Mouse (Mus musculus): ENCODE measurements around the gene Luc7l3. TPM values are rescaled to one million over a fixed set of nuclear protein-coding genes. Genes with fewer than 3 reads are reported as not detected.
A peak's percentile ranks its signal among the peaks of the same experiment; 100 is the strongest.

Luc7l3 gene
- polyA plus RNA-seq, 1 experiment from 2014 or later, result 67.1 TPM

GRCm38 (mm10) chr11:94318056-94318455 is 3.7 kb downstream of the Luc7l3 start:
- Histone ChIP-seq H3K9me3 (replicated peaks) (no peaks in the 10 kb centered on the region), H3K4me2 (peak overlapping the region; percentile 82), H3K9ac (peak overlapping the region; percentile 43; the same call in 1 of the 2 replicates), H3K27me3 (replicated peaks) (no peaks in the 10 kb centered on the region), H3K4me1 (peaks cover 84% of the 10 kb centered on the region), H3K27ac (peak overlapping the region; percentile 23; the same call in 1 of the 2 replicates), H3K36me3 (peaks cover 45% of the 10 kb centered on the region), H3K4me3 (peak overlapping the region; percentile 16)
- ATAC-seq, result no peak
- 51% methylated on average over 5 of the region's 5 CpGs for WGBS (ENCODE audit: insufficient replicate concordance)

DNA sequence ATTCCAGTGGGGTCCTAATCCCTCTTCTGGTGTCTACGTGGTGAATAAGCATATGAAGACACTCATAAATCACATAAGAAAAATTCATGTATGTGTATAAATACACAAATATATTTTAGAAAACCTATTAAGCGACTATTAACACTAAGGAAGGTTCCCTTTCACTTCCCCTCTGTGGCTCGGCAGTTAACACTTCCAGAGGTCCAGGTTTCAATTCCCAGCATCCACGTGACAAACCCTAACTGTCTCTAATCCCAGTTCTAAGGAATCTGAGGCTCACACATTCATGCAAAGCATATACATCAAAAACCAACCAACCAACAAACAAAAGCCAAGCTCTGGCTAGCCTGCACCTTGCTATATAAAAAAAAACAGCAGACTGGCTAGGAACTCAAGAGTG is 4.3 kb downstream of the Luc7l3 start:
- no peak for ATAC-seq
- Histone ChIP-seq H3K36me3 (peaks cover 50% of the 10 kb centered on the region), H3K4me3 (peak overlapping the region; percentile 16; the same call in 1 of the 2 replicates), H3K4me1 (peaks cover 84% of the 10 kb centered on the region), H3K27ac (peak overlapping the region; percentile 43; the same call in 1 of the 2 replicates), H3K9ac (peak overlapping the region; percentile 43; the same call in 1 of the 2 replicates), H3K27me3 (replicated peaks) (no peaks in the 10 kb centered on the region), H3K4me2 (peak overlapping the region; percentile 82), H3K9me3 (replicated peaks) (no peaks in the 10 kb centered on the region)
- WGBS (ENCODE audit: insufficient replicate concordance), result 58% methylated on average over 4 of the region's 4 CpGs

DNA sequence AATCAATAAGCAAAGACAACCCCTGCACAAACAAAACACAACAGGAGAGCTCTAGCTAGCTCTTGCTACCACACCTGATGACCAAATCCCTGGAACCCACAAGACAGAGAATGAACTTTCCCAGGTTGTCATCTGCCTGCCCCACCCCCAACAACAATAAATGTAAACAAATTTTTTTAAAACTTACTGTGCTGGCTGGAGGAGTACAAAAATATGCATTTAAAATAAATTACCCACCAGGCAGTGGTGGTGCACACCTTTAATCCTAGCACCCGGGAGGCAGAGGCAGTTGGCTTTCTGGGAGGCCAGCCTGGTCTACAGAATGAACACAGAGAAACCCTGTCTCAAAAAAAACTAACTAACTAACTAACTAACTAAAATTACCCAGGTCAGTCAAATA is 4.8 kb downstream of the Luc7l3 start:
- peak overlapping the region; percentile 10; the same call in 1 of the 2 replicates for H3K4me3 ChIP-seq

DNA sequence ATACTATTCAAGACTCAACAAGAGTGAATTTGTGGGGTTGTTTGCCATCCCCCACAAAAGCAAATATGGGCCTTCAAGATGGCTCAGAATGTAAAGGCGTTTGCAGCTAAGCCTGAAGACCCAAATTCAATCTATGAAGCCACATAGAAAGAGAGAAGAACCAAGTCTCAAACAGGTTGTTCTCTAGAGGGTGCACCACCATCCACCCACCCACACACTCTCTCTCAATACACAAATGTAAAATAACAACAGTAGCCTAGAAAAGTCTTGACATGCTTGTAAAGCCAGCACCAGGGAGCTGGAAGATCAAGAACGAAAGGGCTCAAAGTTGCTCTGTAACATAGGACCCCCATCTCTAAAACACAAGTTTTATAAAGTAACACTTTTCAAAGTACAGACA is 5.3 kb downstream of the Luc7l3 start:
- no peaks in the 10 kb centered on the region for H3K9me3 ChIP-seq (replicated peaks)
- peak overlapping the region; percentile 10; the same call in 1 of the 2 replicates for H3K4me3 ChIP-seq
- H3K4me1 ChIP-seq, result peaks cover 88% of the 10 kb centered on the region
- peak overlapping the region; percentile 82 for H3K4me2 ChIP-seq
- peaks cover 50% of the 10 kb centered on the region for H3K36me3 ChIP-seq
- H3K27ac ChIP-seq, result peak overlapping the region; percentile 43
- 59% methylated on average over 2 of the region's 2 CpGs for WGBS (ENCODE audit: insufficient replicate concordance)
- ATAC-seq, result no peak
- H3K9ac ChIP-seq, result no peak overlapping the region; the same call in 1 of the 2 replicates
- H3K27me3 ChIP-seq (replicated peaks), result no peaks in the 10 kb centered on the region

More for the DNA sequence above, 4.8 kb downstream of the Luc7l3 start:
- WGBS (ENCODE audit: insufficient replicate concordance), result 70% methylated on average over 1 of the region's 1 CpGs
- Histone ChIP-seq H3K9ac (0 out of 2 replicates have a peak overlapping the region, but pooled peaks have one; percentile 43), H3K4me2 (peak overlapping the region; percentile 82), H3K9me3 (replicated peaks) (no peaks in the 10 kb centered on the region), H3K4me1 (peaks cover 84% of the 10 kb centered on the region), H3K27me3 (replicated peaks) (no peaks in the 10 kb centered on the region), H3K27ac (peak overlapping the region; percentile 43; the same call in 1 of the 2 replicates), H3K36me3 (peaks cover 50% of the 10 kb centered on the region)
- ATAC-seq, result no peak

DNA sequence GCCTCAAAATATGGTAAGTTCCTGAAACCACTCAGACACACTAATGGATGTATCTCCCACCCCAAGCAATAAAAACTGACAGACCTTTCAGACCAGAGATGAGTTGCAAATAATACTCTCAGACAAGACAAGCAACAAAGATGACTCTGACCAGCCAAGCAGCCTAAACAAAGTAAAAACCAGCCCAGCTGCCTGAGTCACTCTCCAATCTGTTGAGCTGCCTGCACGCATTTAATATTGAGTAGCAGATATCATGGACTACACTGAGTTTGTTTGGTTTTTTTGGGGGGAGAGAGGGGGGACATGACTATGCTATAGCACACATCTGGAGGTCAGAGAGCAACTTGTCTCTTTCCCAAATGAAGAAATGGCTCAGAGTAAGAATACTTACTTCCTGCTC is 6.5 kb downstream of the Luc7l3 start:
- H3K4me2 ChIP-seq, result peak overlapping the region; percentile 34
- H3K4me3 ChIP-seq, result no peak overlapping the region
- ATAC-seq, result no peak
- peak overlapping the region; percentile 52 for H3K27ac ChIP-seq
- no peaks in the 10 kb centered on the region for H3K9me3 ChIP-seq (replicated peaks)
- 0 out of 2 replicates have a peak overlapping the region, but pooled peaks have one; percentile 10 for H3K9ac ChIP-seq
- 32% methylated on average over 1 of the region's 1 CpGs for WGBS (ENCODE audit: insufficient replicate concordance)
- H3K36me3 ChIP-seq, result peaks cover 58% of the 10 kb centered on the region
- no peaks in the 10 kb centered on the region for H3K27me3 ChIP-seq (replicated peaks)
- H3K4me1 ChIP-seq, result peaks cover 97% of the 10 kb centered on the region

DNA sequence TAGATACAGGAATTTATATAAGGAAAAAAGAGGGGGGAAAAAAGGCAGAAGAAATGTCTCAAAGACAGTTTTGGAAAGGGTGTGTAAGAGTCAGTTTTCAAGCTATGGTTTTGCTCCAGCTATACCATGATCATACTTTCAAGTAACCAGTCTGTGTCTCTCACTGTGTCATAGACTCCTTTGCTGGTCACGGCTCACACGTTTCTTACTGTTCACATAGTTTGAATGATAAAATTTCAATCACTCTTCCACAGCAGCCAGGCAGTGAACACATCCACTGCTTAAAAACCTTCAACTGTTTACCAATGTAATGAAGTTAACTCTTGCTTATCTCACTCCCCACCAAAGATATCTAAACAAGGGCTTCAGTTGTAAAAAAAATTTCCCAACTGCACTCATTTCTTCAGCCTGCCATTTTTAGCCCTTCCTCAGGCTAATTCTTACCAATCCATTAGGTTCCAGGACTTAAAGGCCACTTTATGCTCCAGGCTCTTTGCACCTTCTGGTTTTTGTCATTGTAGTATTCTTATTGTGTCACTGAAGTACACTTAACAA is 7.6 kb downstream of the Luc7l3 start:
- Histone ChIP-seq H3K9me3 (replicated peaks) (no peaks in the 10 kb centered on the region), H3K4me2 (peak overlapping the region; percentile 34), H3K9ac (peak overlapping the region; percentile 20; the same call in 1 of the 2 replicates), H3K27me3 (replicated peaks) (no peaks in the 10 kb centered on the region), H3K36me3 (peaks cover 57% of the 10 kb centered on the region), H3K4me1 (peaks cover 85% of the 10 kb centered on the region), H3K27ac (peak overlapping the region; percentile 49), H3K4me3 (no peak overlapping the region)
- 18% methylated on average over 2 of the region's 2 CpGs for WGBS (ENCODE audit: insufficient replicate concordance)
- ATAC-seq, result peak; percentile 47

DNA sequence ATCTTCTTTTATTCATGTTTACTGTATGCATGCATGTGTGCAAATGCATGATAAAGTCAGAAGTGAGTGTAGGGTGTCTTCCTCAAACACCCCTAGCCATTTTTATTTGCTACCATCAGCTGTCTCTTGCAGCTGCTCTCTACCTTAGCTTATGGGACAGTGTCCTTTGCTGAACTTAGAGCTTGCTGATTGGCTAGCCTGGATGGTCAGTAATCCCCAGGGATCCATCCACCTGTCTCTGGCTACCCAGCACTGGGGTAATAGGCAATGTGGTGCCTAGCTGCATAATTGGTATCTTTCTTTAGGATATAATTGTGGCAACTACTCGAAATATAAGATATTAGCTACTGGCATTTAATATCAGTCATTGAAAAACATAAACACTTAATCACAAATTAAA is 9.1 kb downstream of the Luc7l3 start:
- H3K27ac ChIP-seq, result no peak overlapping the region
- no peak overlapping the region for H3K4me3 ChIP-seq
- H3K9ac ChIP-seq, result no peak overlapping the region
- H3K36me3 ChIP-seq, result peaks cover 59% of the 10 kb centered on the region
- no peaks in the 10 kb centered on the region for H3K9me3 ChIP-seq (replicated peaks)
- peaks cover 72% of the 10 kb centered on the region for H3K4me1 ChIP-seq
- no peak for ATAC-seq
- H3K4me2 ChIP-seq, result no peak overlapping the region
- H3K27me3 ChIP-seq (replicated peaks), result no peaks in the 10 kb centered on the region
- 76% methylated on average over 1 of the region's 1 CpGs for WGBS (ENCODE audit: insufficient replicate concordance)

- no peak overlapping the region for H3K4me3 ChIP-seq
- no peak overlapping the region for H3K27ac ChIP-seq
- H3K27me3 ChIP-seq (replicated peaks), result no peaks in the 10 kb centered on the region
- 88% methylated on average over 9 of the region's 9 CpGs for WGBS (ENCODE audit: insufficient replicate concordance)
- no peak overlapping the region for H3K4me2 ChIP-seq
- no peak overlapping the region for H3K9ac ChIP-seq
- peaks cover 22% of the 10 kb centered on the region for H3K4me1 ChIP-seq
- no peak for ATAC-seq
- H3K9me3 ChIP-seq (replicated peaks), result no peaks in the 10 kb centered on the region
- H3K36me3 ChIP-seq, result peaks cover 97% of the 10 kb centered on the region
These were observed 26.6 kb downstream of the Luc7l3 start for GRCm38 (mm10) chr11:94294996-94295845.

DNA sequence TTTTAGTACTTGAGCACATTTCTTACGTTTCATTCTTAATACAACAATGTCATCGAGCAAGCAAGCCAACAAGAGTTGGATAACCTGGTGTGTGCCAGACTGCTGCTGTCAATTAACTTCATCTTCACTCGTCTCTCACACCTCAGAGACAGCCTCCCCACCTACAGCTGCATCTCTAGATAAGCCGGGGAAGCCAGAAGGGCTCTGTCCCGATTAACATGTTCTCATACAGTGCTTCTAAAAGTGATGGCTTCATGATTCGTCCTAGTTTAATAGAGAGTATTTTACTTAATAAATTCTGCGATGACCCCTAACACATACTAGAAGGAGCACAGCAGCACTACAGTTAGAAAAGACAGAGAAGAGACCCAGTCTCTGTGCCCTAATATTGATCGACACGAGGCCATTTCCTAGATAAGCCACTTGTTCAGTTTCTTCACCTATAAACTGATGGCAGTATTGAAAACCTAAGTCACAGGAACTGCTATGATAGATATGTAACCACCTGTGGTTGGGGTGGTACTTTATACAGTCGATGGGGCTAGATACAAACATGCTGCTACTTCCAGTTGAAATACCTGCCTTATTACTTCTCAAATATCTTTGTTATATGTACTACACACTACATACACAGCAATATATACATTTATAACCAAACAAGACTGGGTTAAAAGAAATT is 31.6 kb downstream of the Luc7l3 start:
- ATAC-seq, result peak; percentile 99
- Histone ChIP-seq H3K4me3 (no peak overlapping the region), H3K9ac (no peak overlapping the region; the same call in 1 of the 2 replicates), H3K4me2 (peak overlapping the region; percentile 42), H3K36me3 (peaks cover 97% of the 10 kb centered on the region), H3K27ac (peak overlapping the region; percentile 85), H3K9me3 (replicated peaks) (no peaks in the 10 kb centered on the region), H3K4me1 (peaks cover 36% of the 10 kb centered on the region), H3K27me3 (replicated peaks) (no peaks in the 10 kb centered on the region)
- 52% methylated on average over 10 of the region's 10 CpGs for WGBS (ENCODE audit: insufficient replicate concordance)

DNA sequence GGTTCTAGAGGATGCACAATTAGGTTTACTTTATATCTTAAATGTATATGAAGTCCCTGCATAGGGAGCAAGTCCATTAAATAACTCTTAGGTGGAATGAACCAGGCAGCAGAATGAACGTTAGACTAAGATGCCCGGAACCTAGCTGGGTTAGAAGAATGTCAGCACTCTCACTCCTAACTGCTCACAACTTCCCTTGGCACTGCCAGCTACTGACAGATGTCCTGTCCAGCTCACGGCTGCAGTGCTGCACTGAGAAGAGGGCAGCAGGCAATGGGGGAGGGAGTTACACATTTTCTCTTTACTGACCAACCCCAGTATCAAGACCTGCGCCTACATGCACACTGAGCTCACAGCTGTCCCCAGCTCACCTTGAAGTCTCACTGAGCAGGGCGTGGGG is 34.7 kb downstream of the Luc7l3 start:
- no peak overlapping the region for H3K27ac ChIP-seq
- peaks cover 37% of the 10 kb centered on the region for H3K4me1 ChIP-seq
- no peak overlapping the region for H3K4me3 ChIP-seq
- no peak overlapping the region for H3K4me2 ChIP-seq
- peaks cover 92% of the 10 kb centered on the region for H3K36me3 ChIP-seq
- H3K27me3 ChIP-seq (replicated peaks), result no peaks in the 10 kb centered on the region
- no peak overlapping the region for H3K9ac ChIP-seq
- WGBS (ENCODE audit: insufficient replicate concordance), result 91% methylated on average over 5 of the region's 5 CpGs
- no peak for ATAC-seq
- H3K9me3 ChIP-seq (replicated peaks), result no peaks in the 10 kb centered on the region

GRCm38 (mm10) chr11:94285886-94286574 is 35.8 kb downstream of the Luc7l3 start:
- Histone ChIP-seq H3K4me1 (peaks cover 36% of the 10 kb centered on the region), H3K4me3 (no peak overlapping the region), H3K9me3 (replicated peaks) (no peaks in the 10 kb centered on the region), H3K4me2 (no peak overlapping the region), H3K27me3 (replicated peaks) (no peaks in the 10 kb centered on the region), H3K27ac (no peak overlapping the region), H3K36me3 (peaks cover 83% of the 10 kb centered on the region), H3K9ac (no peak overlapping the region)
- ATAC-seq, result no peak
- 87% methylated on average over 11 of the region's 11 CpGs for WGBS (ENCODE audit: insufficient replicate concordance)
